Mouse (Mus musculus): ENCODE results near the gene Zfp979.
"Not testable (repeated sequence)": the region's sequence is repeated elsewhere in the genome, so short reads cannot be mapped to it uniquely, and the experiment has no call there.

- TF ChIP-seq CTCF (IDR thresholded peaks at IDR 0.05; ENCODE audit: extremely low read depth, insufficient read depth, insufficient read length, insufficient replicate concordance); POLR2A (IDR thresholded peaks at IDR 0.05; ENCODE audit: low read depth, low read length): not testable (repeated sequence)
These were observed 5.1 kb upstream of the Zfp979 start for GRCm38 (mm10) chr4:147647407-147647806.
